Mouse (Mus musculus) spleen, adult 2 months (tissue): ENCODE results near the gene Agtrap. TPM values are rescaled to one million over a fixed set of nuclear protein-coding genes. Genes with fewer than 3 reads are reported as not detected.
"Not testable (repeated sequence)": the region's sequence is repeated elsewhere in the genome, so short reads cannot be mapped to it uniquely, and the experiment has no call there.

Source experiments
- DNase-seq, 2 experiments: peaks; one replicate each; pipeline versions ENCODE4 v3.0.0 to v3.0.0-alpha.2; 2012 to 2021; ENCODE audit warnings: low spot score in 2 of 2, low read depth in 1 of 2
- H3K27ac ChIP-seq: fragments of 200-500 bp; 2 replicates; pipeline ENCODE4 v1.5.1; 2012; ENCODE audit warnings: low read length, inconsistent platforms; ENCODE audit not compliant: insufficient read depth
- H3K27me3 ChIP-seq: fragments of 200-500 bp; 2 replicates; pipeline ENCODE4 v1.6.1; 2012; ENCODE audit warnings: mild to moderate bottlenecking, moderate library complexity, low read length, inconsistent platforms; ENCODE audit not compliant: control insufficient read depth, insufficient read depth
- H3K36me3 ChIP-seq: fragments of 200-500 bp; 2 replicates; pipeline ENCODE4 v1.6.1; 2012; ENCODE audit warnings: mild to moderate bottlenecking, low read length, inconsistent platforms; ENCODE audit not compliant: control insufficient read depth, insufficient read depth
- H3K4me1 ChIP-seq: fragments of 200-500 bp; 2 replicates; pipeline ENCODE4 v1.6.1; 2011; ENCODE audit warnings: inconsistent platforms; ENCODE audit not compliant: control insufficient read depth, insufficient read depth, insufficient read length
- H3K4me3 ChIP-seq: fragments of 200-500 bp; 2 replicates; pipeline ENCODE4 v1.5.1; 2011; ENCODE audit warnings: mild to moderate bottlenecking, inconsistent platforms; ENCODE audit not compliant: insufficient read depth, insufficient read length; ENCODE audit errors: extremely low read depth
- CTCF ChIP-seq: fragments of 200-500 bp; IDR thresholded peaks from 2 replicates; pipeline ENCODE4 v1.5.1; 2011; ENCODE audit warnings: mild to moderate bottlenecking, inconsistent platforms; ENCODE audit not compliant: insufficient read depth, insufficient read length, insufficient replicate concordance; ENCODE audit errors: extremely low read depth
- POLR2A ChIP-seq: fragments of 200-500 bp; IDR thresholded peaks from 2 replicates; pipeline ENCODE4 v1.6.1; 2011; ENCODE audit warnings: low read depth, low read length, inconsistent platforms
- WGBS: fragments of 180-500 bp; shearing (Covaris S2); methylation state at CpG from one replicate; pipeline ENCODE4 v1.1.7; 2018; 5-methylcytosine and 5-hydroxymethylcytosine counted together
- polyA plus RNA-seq: library from polyadenylated mRNA; depleted of rRNA; stranded (reverse); fragments of >200 nt; gene quantifications from 2 replicates; pipeline ENCODE4 v1.2.3, GENCODE M21; 2012

Gene Agtrap
- polyA plus RNA-seq, 1 experiment, result 24.2 TPM

DNA sequence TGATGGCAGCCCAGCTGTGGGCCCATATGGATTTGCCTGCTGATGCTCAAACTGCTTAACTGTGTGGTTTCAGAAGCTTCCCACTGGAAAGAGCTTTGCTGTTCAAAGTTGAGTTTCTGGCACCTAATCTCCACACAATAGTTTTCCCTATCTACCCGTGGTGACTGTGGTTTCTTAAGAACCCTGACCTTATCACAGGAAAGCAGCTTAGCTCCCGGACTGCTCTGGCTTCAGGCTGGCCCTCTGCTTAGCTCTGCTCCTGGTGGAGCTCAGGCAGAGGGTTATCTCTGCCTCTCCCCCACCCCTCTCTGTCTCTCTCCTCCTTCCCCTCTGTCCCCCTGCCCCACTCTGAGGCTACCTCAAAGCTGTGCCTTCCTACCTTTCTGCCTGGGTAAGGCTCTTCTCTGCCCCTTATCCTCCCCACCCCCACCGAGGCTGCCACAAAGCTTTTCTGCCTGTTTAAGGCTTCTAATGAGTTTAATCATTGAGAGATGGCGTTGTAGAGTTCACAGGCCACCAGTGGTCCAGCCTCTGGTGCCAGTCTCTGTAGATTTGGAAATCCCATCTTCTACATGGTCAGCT is 41.3 kb downstream of the Agtrap start:
- DNase-seq, result no peak

GRCm38 (mm10) chr4:148044113-148044512 is 43.7 kb downstream of the Agtrap start:
- no peaks in the 10 kb centered on the region for H3K27me3 ChIP-seq
- H3K4me3 ChIP-seq, result no peak overlapping the region
- TF ChIP-seq POLR2A (no peak), CTCF (no peak)
- peaks cover 10% of the 10 kb centered on the region for H3K36me3 ChIP-seq
- no peak for DNase-seq
- no peak overlapping the region for H3K27ac ChIP-seq
- H3K4me1 ChIP-seq, result peaks cover 14% of the 10 kb centered on the region; the same call in 1 of the 2 replicates
- WGBS, result 87% methylated on average over 2 of the region's 2 CpGs

More for the DNA sequence above, 41.3 kb downstream of the Agtrap start:
- H3K4me1 ChIP-seq, result peaks cover 4% of the 10 kb centered on the region; the same call in 1 of the 2 replicates
- peaks cover 12% of the 10 kb centered on the region for H3K36me3 ChIP-seq
- no peak for TF ChIP-seq CTCF
- TF ChIP-seq POLR2A, result no peak
- 60% methylated on average over 4 of the region's 4 CpGs for WGBS
- H3K4me3 ChIP-seq, result no peak overlapping the region
- H3K27ac ChIP-seq, result no peak overlapping the region
- no peaks in the 10 kb centered on the region for H3K27me3 ChIP-seq

DNA sequence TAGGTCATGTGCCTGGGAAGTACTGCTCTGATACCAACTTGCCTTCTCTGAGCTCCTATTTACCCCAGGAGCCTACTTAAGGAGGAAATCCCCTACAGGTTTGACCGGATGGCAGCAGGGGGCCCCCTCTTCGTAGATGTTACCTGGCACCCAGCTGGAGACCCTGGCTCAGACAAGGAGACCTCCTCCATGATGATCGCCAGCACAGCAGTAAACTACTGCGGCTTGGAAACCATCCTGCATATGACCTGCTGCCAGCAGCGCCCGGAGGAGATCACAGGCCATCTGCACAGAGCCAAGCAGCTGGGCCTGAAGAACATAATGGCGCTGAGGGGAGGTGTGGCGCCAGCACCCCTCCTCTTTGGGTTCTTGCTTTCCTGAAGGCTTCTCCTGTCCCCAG is 44.5 kb downstream of the Agtrap start:
- H3K36me3 ChIP-seq, H3K27me3 ChIP-seq, DNase-seq, H3K27ac ChIP-seq, H3K4me3 ChIP-seq: not testable (repeated sequence)
- H3K4me1 ChIP-seq, result peaks cover 14% of the 10 kb centered on the region
- WGBS, result 95% methylated on average over 8 of the region's 8 CpGs

- Histone ChIP-seq H3K36me3 (0 out of 2 replicates have a peak, but pooled peaks cover 2% of the 10 kb centered on the region), H3K4me1 (peaks cover 14% of the 10 kb centered on the region), H3K27ac (peak overlapping the region; percentile 39), H3K4me3 (peak overlapping the region; percentile 62), H3K27me3 (no peaks in the 10 kb centered on the region)
- 6% methylated on average over 16 of the region's 16 CpGs for WGBS
- peak in 1 of 2 experiments; percentile 19 for DNase-seq
- TF ChIP-seq POLR2A, result no peak
- no peak for TF ChIP-seq CTCF
These were observed 46.1 kb downstream of the Agtrap start for GRCm38 (mm10) chr4:148041611-148042191.

DNA sequence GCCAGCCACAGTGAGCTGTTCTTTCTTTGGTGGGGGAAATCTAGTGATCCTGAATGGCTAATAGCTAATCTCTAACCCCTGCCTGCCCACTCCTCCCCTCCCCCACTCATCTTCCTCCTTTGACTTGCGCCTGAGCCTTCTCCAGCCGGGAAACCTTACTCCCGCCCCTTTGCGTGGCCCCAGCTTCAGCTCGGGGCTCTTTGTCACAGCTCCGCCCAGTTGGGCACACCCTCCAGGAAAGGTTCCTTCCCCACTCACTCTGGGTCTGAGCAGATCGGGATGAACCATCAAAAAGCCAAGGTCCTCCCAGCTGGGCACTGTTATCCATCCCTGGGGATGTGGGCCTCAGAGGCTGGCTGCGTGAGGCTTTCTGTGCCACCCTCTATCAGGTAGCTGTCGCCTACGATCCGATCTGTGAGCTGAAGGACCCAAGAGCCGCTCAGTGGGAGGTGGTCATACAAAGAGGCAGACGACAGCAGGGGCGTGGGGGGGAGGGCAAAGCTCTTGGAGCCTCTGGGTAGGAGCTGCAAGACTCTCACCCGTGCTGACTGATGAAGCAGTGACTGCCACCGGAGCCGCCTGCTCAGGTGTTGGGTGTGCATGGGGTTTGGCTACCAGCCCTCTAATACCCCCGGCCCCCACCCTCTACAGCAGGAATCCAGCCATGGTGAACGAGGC is 46.8 kb downstream of the Agtrap start:
- 0 out of 2 replicates have a peak, but pooled peaks cover 2% of the 10 kb centered on the region for H3K36me3 ChIP-seq
- DNase-seq, result peak in 1 of 2 experiments; percentile 25
- 5% methylated on average over 19 of the region's 19 CpGs for WGBS
- H3K27ac ChIP-seq, result peak overlapping the region; percentile 51
- H3K4me3 ChIP-seq, result peak overlapping the region; percentile 62
- no peaks in the 10 kb centered on the region for H3K27me3 ChIP-seq
- peaks cover 14% of the 10 kb centered on the region for H3K4me1 ChIP-seq
- TF ChIP-seq CTCF (no peak), POLR2A (no peak)

- Histone ChIP-seq H3K36me3 (0 out of 2 replicates have a peak, but pooled peaks cover 2% of the 10 kb centered on the region), H3K27ac (peak overlapping the region; percentile 51), H3K4me3 (no peak overlapping the region; the same call in 1 of the 2 replicates), H3K4me1 (peaks cover 14% of the 10 kb centered on the region), H3K27me3 (no peaks in the 10 kb centered on the region)
- DNase-seq, result no peak
- TF ChIP-seq POLR2A (no peak), CTCF (no peak)
- 73% methylated on average over 15 of the region's 15 CpGs for WGBS
These were observed 47.6 kb downstream of the Agtrap start for GRCm38 (mm10) chr4:148040029-148040830.
